Comparison of ENCODE assay signal across 9 mouse cellular contexts in the genomic region with DNA sequence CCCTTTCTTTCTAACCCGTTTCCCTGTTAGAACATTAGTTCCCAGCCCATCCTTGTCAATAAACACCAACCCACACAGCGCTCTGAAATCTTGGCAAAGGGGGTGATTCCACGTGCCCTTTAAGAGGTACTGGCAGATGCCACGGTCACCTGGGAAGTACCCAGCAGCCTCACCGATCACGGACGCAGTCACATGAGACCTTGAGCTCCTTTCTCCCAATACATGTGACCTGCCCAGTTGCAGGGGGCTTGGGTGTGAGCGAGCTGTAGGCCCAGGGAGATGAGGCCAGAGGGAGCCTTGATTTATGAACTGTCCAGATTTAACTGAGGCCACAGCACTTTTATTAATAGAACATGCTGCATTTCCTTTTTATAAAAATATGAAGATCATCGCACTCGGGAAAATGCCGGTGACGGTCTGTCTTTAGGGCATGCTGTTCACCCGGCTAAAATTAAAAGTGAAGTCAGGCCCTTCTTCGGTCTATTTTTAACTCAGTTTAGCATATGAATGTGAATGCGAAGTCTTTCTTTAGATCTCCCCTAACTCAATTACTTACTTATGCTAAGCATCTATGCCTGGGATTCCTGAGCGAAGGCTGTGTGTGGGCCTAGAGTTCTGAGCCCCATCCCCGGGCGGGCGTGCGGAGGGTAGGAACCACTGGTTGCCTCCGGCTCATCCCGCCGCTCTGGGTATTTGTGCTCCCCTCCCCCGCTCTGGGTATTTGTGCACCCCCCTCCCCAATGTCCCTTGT. TPM values are rescaled to one million over a fixed set of nuclear protein-coding genes. Genes with fewer than 3 reads are reported as not detected.
DNase-seq lines count a peak whose midpoint lies in the region; ATAC-seq and TF ChIP-seq lines count a peak whose summit lies in the region.
"Had no signal": no experiment of that assay in that cellular context is flagged by ENCODE, and none has a peak within 500 bp of the region (broad histone marks: within the 10 kb centered on the region; RNA-seq: fewer than 3 reads in every experiment).

No protein-coding gene starts in this region.

- no peak overlapping the region; the same call in 1 of the 2 replicates for H3K4me2 ChIP-seq in neural tube, embryonic 12.5 days (replicated peaks)
- no peak overlapping the region for H3K4me2 ChIP-seq in neural tube, embryonic 15.5 days
- peak overlapping the region; percentile 24 for H3K4me2 ChIP-seq in forebrain, embryonic 12.5 days
- peak overlapping the region; percentile 49 for H3K4me2 ChIP-seq in heart, postnatal 0 days (ENCODE audit: low read depth, low read length)
- H3K4me2 ChIP-seq: liver, embryonic 15.5 days had no signal

- WGBS in neural tube, embryonic 12.5 days, result 43% methylated on average over 24 of the region's 24 CpGs
- WGBS in neural tube, embryonic 15.5 days, result 37% methylated on average over 24 of the region's 24 CpGs
- 24% methylated on average over 24 of the region's 24 CpGs for WGBS in forebrain, embryonic 12.5 days
- 26% methylated on average over 24 of the region's 24 CpGs for WGBS in heart, postnatal 0 days

- peak; percentile 60 for TF ChIP-seq EP300 in heart, postnatal 0 days (IDR thresholded peaks at IDR 0.05; ENCODE audit: low read depth)

- peak; percentile 58 for ATAC-seq in neural tube, embryonic 12.5 days (ENCODE audit: low FRiP score, low read depth)
- ATAC-seq in neural tube, embryonic 15.5 days (ENCODE audit: low FRiP score), result no peak
- ATAC-seq in forebrain, embryonic 12.5 days (ENCODE audit: low FRiP score), result 0 out of 2 replicates have a peak, but pooled peaks have one; percentile 57
- peak; percentile 86 for ATAC-seq in heart, postnatal 0 days (ENCODE audit: insufficient read depth, low read depth)
- no peak for ATAC-seq in megakaryocyte-erythroid progenitor cell, adult 5-6 weeks (replicated peaks; ENCODE audit: low FRiP score, low TSS enrichment, poor library complexity, severe bottlenecking)

- DNase-seq in heart, postnatal 0 days (ENCODE audit: low spot score), result peak; percentile 87
- no peak for DNase-seq in spleen, postnatal 10 days (ENCODE audit: low spot score in 2 of 2)
- DNase-seq in spleen, postnatal 14 days (ENCODE audit: low spot score in 2 of 2), result no peak
- DNase-seq: right cerebral cortex, postnatal 25 days had no signal

- no peak for TF ChIP-seq CTCF in heart, postnatal 0 days (IDR thresholded peaks at IDR 0.05; ENCODE audit: low read depth)

- H3K4me3 ChIP-seq in neural tube, embryonic 12.5 days, result no peak overlapping the region
- no peak overlapping the region for H3K4me3 ChIP-seq in neural tube, embryonic 15.5 days (replicated peaks)
- no peak overlapping the region for H3K4me3 ChIP-seq in forebrain, embryonic 12.5 days (replicated peaks)
- H3K4me3 ChIP-seq in heart, postnatal 0 days (ENCODE audit: low read depth, low read length), result peak overlapping the region; percentile 17
- H3K4me3 ChIP-seq: liver, embryonic 15.5 days had no signal

- peaks cover 18% of the 10 kb centered on the region for H3K4me1 ChIP-seq in neural tube, embryonic 12.5 days
- H3K4me1 ChIP-seq in neural tube, embryonic 15.5 days, result 0 out of 2 replicates have a peak, but pooled peaks cover 11% of the 10 kb centered on the region
- peaks cover 23% of the 10 kb centered on the region for H3K4me1 ChIP-seq in forebrain, embryonic 12.5 days
- H3K4me1 ChIP-seq in heart, postnatal 0 days (ENCODE audit: control insufficient read depth, insufficient read depth), result peaks cover 43% of the 10 kb centered on the region
- H3K4me1 ChIP-seq: liver, embryonic 15.5 days had no signal

- no peaks in the 10 kb centered on the region for H3K36me3 ChIP-seq in neural tube, embryonic 12.5 days
- no peaks in the 10 kb centered on the region for H3K36me3 ChIP-seq in neural tube, embryonic 15.5 days
- H3K36me3 ChIP-seq in forebrain, embryonic 12.5 days (replicated peaks), result no peaks in the 10 kb centered on the region
- H3K36me3 ChIP-seq in heart, postnatal 0 days (replicated peaks; ENCODE audit: control insufficient read depth, insufficient read depth, low read length), result no peaks in the 10 kb centered on the region
- H3K36me3 ChIP-seq: liver, embryonic 15.5 days had no signal

- H3K9ac ChIP-seq in neural tube, embryonic 12.5 days, result no peak overlapping the region
- H3K9ac ChIP-seq in neural tube, embryonic 15.5 days (replicated peaks), result no peak overlapping the region
- H3K9ac ChIP-seq in forebrain, embryonic 12.5 days, result no peak overlapping the region
- peak overlapping the region; percentile 47 for H3K9ac ChIP-seq in heart, postnatal 0 days (replicated peaks; ENCODE audit: low read depth, low read length)
- H3K9ac ChIP-seq: liver, embryonic 15.5 days had no signal

- no peak overlapping the region for H3K27ac ChIP-seq in neural tube, embryonic 12.5 days
- H3K27ac ChIP-seq in neural tube, embryonic 15.5 days (replicated peaks), result no peak overlapping the region
- H3K27ac ChIP-seq in forebrain, embryonic 12.5 days, result no peak overlapping the region
- peak overlapping the region; percentile 95 for H3K27ac ChIP-seq in heart, postnatal 0 days (ENCODE audit: low read depth)
- H3K27ac ChIP-seq: liver, embryonic 15.5 days had no signal

- H3K27me3 ChIP-seq in neural tube, embryonic 12.5 days (replicated peaks), result no peaks in the 10 kb centered on the region
- no peaks in the 10 kb centered on the region for H3K27me3 ChIP-seq in neural tube, embryonic 15.5 days (replicated peaks)
- H3K27me3 ChIP-seq in forebrain, embryonic 12.5 days, result 0 out of 2 replicates have a peak, but pooled peaks cover 5% of the 10 kb centered on the region
- H3K27me3 ChIP-seq in heart, postnatal 0 days (ENCODE audit: control insufficient read depth, insufficient read depth, low read length), result no peaks in the 10 kb centered on the region
- H3K27me3 ChIP-seq: liver, embryonic 15.5 days had no signal

- H3K9me3 ChIP-seq in neural tube, embryonic 12.5 days, result no peaks in the 10 kb centered on the region
- H3K9me3 ChIP-seq in neural tube, embryonic 15.5 days (replicated peaks), result no peaks in the 10 kb centered on the region
- H3K9me3 ChIP-seq in forebrain, embryonic 12.5 days, result no peaks in the 10 kb centered on the region
- H3K9me3 ChIP-seq in heart, postnatal 0 days (replicated peaks; ENCODE audit: control insufficient read depth, low read length), result no peaks in the 10 kb centered on the region
- H3K9me3 ChIP-seq: liver, embryonic 15.5 days had no signal

RNA-seq across cellular contexts. Expression of a gene that starts 20.4 kb away (rescaled TPM):
- polyA plus RNA-seq in neural tube, embryonic 12.5 days (2016; fragmentation: Nextera tagmentation; extraction: Ambion mirVana), result 0.97 and 0.98 TPM in 2 replicates
- 0.51 and 1.4 TPM in 2 replicates for polyA plus RNA-seq in neural tube, embryonic 15.5 days (2015; fragmentation: Nextera tagmentation; extraction: Ambion mirVana)
- polyA plus RNA-seq in forebrain, embryonic 12.5 days (2016; fragmentation: Nextera tagmentation; extraction: Ambion mirVana), result 4.6 and 7.2 TPM in 2 replicates
- 328 and 340 TPM in 2 replicates for total RNA-seq in heart, postnatal 0 days (2014; rRNA removed; ENCODE audit: low replicate concordance)
- polyA plus RNA-seq in heart, postnatal 0 days (2015; fragmentation: Nextera tagmentation; extraction: Ambion mirVana), result 58.5 and 65.2 TPM in 2 replicates
- 0.22 and 1.2 TPM in 2 replicates for total RNA-seq in megakaryocyte-erythroid progenitor cell, adult 5-6 weeks (2014; fragmentation: Nextera tagmentation)
- total RNA-seq in megakaryocyte-erythroid progenitor cell, adult 5-6 weeks (2017), result 0.27 and 0.38 TPM in 2 replicates

Comparison
In these comparisons a context has a peak if more than half of its experiments do, and no peak if none do; other contexts are left out.
1. ATAC-seq: peak in neural tube, embryonic 12.5 days (single experiment), forebrain, embryonic 12.5 days (single experiment) and heart, postnatal 0 days (single experiment); none in neural tube, embryonic 15.5 days (single experiment) and megakaryocyte-erythroid progenitor cell, adult 5-6 weeks (single experiment).
2. H3K4me2 ChIP-seq: peak in forebrain, embryonic 12.5 days (single experiment) and heart, postnatal 0 days (single experiment); none in neural tube, embryonic 12.5 days (single experiment) and neural tube, embryonic 15.5 days (single experiment).